Mouse (Mus musculus): ENCODE measurements around the gene Plcb4.

Gene Plcb4

DNA sequence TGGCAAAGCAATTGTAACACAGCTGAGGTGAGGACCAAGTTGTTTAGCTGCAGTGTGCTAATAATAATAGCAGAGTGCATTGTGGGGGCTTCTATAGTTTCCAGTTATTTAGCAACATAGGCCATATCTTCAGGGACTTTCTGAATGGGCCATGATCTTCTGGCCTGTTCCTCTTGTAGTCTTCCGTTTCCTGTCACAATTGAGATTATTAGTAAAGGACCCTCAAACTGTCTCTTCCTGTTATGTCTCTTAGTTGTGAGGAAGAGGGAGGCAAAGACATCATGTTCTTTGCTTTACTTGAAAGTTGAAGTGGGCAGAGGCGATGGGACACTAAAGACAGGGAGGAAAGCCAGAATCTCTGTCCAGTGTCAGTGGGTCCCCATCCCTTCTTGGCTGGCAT lies 195.2 kb downstream of the Plcb4 start:
- DNase-seq (ENCODE audit: low spot score in 2 of 2) = no peak

DNA sequence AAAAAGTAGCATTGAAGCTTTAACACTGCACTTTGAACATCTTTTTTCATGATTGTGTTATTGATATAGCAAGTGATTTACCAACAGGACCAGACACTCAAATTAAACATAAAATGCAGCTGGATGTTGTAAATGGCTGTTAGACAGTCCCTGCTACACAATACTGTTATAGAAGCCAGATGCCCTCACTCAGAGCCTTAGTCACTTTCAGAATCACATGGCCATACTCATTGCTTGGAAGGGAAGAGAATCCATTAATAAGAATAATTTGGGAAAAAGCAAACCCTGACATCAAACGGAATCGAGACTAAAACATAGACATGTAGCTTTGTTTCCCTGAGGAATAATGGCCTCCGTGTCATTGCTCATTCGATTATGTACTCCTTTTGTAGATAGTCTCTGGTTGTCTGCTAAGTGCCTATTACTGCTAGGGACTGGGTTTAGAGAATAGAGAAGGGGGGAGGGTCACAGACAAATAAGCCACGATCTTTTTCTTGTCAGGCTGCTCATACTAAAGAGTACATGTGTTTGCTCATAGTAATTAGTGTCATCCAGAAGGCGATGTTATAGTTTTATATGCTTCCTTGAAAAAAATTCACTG lies 197.2 kb downstream of the Plcb4 start:
- DNase-seq (ENCODE audit: low spot score in 2 of 2) = no peak

DNA sequence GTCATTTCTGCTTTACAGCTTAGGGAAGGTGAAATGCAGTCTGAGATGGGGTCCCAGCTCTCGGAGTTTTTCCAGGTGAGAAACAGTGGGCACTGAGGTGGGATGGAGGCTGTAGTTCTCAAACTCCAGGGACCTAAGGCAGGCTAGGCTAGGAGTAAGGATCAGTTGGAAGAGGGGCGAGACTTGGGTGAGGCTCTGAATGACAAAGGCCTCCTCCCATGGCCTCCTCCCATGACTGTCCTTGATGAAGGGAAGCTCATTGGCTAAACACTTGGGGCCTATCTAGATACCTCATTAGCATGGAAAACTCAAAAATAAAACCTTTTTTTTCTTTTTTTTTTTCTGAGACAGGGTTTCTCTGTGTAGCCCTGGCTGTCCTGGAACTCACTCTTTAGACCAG lies 198.0 kb downstream of the Plcb4 start:
- no peak for DNase-seq (ENCODE audit: low spot score in 2 of 2)

DNA sequence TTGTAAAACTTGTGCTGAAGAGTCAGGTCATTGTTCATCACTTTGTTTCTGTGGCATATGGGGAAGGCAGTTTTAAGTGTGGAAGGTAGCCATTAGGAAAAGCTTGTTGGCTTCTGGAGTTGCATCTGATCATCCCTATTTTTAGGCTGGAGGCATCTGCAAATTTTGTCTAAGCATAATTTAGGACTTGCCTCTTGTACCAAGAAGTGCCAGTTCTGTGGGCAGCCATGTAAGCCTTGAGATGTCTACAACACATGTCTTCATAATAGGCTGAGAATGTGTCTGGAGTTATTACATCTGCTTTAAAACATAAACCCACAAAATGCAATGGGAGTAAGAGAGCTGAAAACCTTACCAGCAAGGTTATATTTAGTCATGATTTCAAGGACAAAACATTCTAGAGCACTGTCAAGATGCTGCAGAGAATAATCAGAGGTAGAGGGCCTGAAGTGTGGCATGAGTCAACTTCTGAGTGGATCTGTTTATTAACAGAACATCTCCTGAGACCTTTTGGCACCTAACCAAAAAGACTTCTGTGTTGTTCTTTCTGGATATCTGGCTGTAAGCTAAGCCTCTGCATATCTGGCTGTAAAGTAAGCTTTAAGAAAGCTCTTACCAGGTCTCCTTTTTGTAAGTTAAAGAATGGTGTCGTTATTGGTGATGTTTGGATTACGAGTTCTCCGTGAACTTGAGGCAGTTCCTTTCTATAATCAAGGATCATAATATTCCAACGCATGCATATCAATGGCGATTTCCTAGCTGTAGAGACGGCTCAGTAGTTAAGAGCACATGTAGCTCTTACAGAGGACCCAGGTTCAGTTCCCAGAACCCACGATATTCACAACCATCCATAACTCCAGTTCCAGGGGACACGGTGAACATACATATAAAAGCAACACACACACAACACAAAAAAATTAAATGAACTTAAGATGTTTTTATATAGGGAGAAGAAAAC lies 203.0 kb downstream of the Plcb4 start:
- peak in 1 of 2 experiments; percentile 48 for DNase-seq (ENCODE audit: low spot score in 2 of 2)

DNA sequence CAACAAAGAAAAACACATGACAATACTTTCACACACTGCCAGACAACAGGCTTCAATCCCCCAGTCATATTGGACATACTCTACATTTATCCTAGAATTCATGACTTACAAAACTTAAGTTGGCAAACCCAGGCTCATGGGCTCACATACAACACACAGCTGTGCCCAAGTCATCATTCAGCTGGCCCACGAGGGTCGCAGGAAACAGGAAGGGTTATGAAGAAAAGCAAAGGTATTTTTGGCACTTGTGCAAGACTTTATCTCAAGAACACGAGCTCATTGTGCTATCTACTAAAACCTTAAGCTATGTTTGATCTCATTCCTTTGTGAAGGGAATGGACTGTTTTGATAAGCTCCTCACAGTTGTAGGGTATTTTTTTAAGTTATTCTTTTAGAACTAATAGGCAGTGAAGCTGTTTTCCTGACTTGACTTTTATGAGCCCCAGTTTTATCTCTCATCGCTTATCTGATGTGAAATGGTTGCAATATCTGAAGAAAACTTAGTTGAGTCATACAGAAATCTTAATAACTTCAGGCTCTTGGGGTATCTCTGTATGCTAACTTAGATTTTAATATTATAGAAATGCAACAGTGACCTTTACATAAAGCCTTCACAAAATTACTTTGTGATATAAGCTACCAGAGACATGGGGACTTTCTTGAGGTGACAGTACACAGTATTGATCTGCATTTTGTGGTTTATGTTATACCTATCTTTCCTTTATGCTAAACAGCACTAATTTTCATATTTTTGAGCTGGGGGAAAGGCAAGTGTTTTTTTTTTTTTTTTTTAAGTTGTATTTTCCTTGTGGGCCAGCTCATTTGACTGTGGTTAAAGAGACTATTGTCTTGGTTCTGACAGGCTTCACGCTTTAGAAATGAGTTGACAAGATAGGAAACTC lies 203.9 kb downstream of the Plcb4 start:
- DNase-seq (ENCODE audit: low spot score in 2 of 2) = no peak

DNA sequence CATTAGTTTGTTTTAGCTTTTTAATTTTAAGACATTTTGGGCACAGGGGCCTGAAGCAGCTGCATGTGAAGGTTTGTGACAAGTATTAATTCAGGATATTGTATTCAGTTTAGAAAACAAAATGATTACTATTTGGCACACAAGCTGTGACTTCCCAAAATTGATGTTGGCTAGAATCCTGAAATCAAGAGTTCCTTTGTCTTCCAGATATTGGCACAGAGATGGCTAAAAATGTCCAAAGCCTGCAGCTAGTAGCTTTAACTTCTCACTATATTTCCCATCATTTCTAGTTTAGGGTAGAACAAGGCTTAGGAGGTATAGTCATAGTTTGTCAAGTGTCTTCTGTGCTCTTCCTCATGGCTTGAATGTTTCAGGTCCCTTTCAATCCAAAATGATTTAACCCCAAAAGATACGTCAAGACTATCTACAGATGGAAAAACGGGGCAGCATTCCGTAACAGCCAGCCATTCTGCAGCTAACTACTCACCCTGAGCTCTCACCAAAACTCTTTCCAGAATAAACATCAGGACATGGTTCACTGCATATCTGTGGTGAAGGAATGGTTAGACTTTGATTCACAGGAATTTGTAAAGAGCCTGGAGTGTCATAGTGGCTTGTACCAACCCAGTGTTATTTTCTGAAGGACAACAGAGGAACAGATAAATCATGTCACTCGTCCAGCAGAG lies 204.7 kb downstream of the Plcb4 start:
- DNase-seq (ENCODE audit: low spot score in 2 of 2) = no peak

DNA sequence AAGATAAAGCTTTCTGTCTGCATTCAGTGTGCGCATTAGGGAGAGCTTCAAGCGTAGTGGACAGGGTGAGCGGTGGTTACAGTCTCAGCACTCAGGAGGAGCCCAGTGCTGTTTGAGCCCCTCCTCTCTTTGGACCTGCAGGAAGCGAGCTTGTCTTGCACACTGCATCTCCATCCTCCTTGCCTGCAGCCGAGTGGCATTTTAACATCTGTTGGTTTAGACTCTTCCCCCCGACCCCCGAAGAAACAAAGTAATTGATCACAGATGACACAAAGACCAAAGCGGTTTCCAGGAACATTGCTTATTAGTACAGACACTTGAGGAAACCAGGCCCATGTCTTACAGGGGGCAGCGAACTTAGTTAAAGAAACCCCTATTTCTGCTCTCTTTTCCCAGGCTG lies 207.6 kb downstream of the Plcb4 start:
- DNase-seq (ENCODE audit: low spot score in 2 of 2) = no peak

DNA sequence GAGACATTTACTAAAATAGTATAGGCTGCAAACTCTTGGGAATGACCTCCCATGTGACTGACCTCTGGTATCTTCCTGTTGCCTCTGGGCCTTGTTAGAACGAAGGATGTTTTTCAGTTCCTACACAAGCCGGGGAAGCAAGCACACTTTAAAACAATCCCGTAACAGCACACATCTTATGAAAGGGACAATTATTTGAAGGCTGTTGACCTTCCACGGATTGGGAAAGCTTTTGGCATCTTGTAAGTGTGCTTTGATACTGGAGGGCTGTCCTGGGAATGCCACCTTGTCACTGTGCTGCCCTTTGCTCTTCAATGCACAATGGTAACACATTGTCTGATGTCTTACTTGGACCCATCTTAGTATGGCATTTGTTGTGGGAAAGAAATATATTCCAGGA lies 208.0 kb downstream of the Plcb4 start:
- DNase-seq (ENCODE audit: low spot score in 2 of 2) = no peak

DNA sequence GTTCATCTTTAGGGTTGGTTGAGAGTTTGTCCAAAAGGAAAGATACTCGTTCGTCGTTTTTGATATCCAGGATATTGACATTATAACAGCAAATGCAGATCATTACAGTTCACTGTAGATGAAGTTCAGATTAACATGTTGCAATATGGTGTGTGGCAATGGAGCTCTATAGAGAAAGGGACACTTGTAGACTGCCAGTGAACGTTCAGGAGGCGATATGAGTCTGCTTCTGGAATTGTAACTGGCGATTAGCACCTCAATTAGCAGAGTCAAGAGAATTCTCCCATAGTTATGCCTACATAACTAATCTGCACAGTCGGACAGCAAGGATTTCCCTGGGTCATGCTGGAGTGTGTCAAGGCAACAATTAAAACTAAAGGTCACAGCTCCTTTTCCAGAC lies 210.8 kb downstream of the Plcb4 start:
- no peak for DNase-seq (ENCODE audit: low spot score in 2 of 2)

DNA sequence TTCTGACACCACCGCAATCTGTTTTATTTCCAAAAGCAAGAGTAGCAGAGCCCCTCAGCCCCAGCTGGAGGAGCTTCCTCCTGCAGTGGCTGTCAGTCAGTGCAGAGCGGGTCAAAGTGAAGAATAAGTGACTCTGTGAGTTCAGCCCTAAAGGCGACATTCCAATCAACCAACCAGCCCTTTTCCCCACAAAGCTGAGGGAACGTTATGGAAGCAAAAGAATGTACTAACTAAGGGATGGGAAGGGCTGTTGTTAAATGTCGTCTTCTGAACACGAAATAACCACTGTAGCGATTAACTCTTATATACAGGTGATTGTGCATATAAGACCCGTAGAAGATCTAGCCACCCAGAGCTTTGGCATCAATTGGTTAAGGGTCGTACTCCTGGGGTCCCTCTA lies 214.3 kb downstream of the Plcb4 start:
- DNase-seq (ENCODE audit: low spot score in 2 of 2) = no peak

DNA sequence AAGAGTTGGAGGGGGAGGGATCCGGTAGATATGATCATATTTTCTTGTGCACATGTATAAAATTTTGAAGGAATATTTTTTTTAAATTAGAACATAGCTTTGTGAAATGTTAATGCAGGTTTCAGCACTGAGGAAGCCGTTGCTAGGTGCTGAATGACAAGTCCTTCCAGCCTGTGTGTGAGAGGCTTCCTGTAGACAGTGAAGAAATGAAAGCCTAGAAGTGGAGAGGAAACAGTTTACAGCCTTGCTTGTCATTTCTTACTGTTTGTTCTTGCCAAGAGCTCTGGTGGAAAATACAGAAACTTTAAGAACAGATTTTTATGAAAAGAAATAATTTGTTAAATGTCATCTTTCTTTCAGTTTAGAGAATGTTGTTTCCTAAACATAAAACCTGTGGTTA lies 214.9 kb downstream of the Plcb4 start:
- no peak for DNase-seq (ENCODE audit: low spot score in 2 of 2)

DNA sequence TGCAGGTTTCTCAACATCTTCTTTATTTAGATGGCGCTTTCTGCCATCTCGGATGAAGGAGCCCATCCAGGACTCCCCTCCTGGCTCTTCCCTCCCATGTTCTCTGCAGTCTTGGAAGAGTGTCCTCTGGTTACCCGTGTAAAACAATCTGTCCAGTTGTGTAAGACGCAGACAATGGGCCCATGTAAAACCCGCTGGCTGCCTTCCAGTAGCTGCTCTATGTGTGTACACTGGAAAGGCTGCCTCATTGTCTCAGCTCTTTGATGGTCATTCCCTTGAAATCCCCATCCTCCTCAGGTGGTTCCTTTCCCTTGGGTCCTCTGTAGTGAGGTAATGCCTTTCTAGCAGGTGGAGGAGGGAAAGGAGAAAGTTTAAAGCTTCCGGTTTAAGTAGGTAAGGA lies 216.7 kb downstream of the Plcb4 start:
- DNase-seq (ENCODE audit: low spot score in 2 of 2) = peak; percentile 26 to 32

DNA sequence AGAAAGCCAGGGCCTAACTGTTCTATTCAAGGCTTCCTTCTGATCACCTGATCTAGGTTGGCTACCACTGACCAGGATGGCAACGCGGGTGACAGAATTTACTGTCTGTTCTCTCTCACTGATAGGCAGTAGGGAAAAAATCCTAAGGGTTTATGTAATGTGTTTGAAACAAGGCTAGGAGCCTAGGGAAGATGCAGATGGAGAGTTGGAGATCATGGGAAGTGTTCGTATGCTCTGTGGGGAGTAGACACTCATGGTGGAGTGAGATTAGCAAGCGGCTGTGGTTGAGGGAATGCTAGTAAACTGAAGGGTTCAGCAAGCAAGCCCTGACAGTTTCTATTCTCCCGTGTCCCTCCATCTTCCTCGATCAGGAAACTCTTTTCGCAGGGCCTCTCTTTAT lies 220.5 kb downstream of the Plcb4 start:
- DNase-seq (ENCODE audit: low spot score in 2 of 2) = no peak

DNA sequence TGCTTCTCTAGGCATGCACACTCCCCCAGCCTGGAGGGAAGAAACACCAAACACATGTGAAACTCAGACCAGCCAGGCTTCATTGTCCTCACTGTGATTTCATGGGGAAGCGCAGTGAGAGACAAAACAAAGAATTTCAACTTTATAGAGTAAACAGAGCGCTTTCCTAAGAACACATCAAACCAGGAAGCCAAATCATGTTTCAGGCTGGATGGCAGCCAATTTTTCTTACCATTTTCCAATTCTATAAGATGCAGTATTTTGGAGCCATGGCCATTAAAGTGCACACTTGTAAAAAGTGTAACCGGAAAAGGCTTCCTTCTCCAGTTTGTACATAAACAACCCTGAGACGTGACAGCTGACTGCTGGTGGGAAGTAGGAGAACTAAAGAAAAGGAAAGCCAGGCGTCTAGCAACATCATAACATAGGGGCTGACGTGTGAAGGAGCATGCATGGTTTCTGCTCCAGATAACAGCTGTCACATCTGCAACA lies 221.5 kb downstream of the Plcb4 start:
- no peak for DNase-seq (ENCODE audit: low spot score in 2 of 2)

DNA sequence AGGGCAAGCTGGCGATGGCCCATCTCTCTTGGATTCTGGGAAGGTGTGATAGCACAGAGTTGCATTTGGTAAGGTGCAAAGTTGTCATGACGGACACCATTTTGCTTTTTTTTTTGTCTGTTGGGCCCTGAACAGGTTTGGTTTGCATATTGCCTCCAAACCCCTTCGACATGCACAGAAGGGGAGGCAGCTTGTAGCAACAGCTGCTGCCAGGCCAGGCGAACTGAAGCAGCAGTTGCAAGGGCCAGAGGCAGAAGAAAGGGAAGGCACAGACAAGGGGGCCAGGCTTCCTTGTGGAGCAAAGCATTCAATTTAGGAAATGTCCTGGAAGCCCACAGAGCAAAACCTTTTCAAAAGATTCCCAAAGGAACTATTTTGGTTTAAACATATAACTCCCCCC lies 224.5 kb downstream of the Plcb4 start:
- no peak for DNase-seq (ENCODE audit: low spot score in 2 of 2)

DNA sequence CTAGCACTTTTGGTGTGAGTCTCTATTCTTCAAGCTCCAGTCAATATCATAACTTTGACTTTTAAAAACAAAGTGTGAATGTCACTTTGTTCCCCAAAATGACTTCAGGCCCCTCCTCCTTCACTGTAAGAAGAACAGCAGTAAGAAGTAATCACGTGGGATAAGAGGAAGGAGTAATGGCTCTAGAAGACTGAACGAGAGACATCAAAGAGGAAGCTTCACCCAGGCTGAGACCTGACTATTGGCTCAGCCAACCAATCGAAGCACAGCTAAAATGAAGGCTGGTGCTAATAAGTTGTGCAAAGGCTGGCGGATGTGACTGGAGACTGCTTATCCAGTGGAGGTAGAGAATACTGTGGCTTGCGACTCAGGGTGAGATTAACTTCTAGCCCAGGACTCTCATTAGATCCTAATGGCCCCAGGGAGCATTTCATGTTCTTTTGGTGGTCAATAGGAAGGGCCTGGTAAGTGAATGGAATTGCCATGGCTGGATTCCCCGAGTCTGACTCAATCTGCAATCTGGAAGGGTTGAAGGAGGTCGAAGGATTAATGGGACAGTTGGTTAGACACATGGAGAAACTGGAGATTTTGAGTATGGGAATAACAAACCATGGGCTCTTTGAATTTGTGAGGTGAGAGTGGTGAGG lies 225.8 kb downstream of the Plcb4 start:
- DNase-seq (ENCODE audit: low spot score in 2 of 2) = no peak

DNA sequence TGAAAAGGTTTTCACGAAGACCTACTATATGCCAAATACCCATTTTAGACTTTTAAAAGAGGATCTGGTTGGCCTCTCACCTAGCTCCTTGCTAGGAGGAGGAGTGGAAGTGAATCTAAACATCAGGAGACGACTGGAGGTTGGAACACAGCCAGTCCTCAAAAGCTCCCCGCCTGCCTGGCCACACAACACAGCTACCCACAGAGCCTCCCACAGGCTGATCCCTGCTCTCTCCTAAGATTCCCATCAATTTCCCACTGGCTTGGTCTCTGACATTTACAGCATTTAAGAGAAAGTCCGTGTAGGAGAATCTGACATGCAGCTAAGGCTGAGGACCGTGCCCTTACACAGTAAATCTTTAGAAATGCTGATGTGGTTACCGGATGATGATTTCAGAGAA lies 226.8 kb downstream of the Plcb4 start:
- no peak for DNase-seq (ENCODE audit: low spot score in 2 of 2)

DNA sequence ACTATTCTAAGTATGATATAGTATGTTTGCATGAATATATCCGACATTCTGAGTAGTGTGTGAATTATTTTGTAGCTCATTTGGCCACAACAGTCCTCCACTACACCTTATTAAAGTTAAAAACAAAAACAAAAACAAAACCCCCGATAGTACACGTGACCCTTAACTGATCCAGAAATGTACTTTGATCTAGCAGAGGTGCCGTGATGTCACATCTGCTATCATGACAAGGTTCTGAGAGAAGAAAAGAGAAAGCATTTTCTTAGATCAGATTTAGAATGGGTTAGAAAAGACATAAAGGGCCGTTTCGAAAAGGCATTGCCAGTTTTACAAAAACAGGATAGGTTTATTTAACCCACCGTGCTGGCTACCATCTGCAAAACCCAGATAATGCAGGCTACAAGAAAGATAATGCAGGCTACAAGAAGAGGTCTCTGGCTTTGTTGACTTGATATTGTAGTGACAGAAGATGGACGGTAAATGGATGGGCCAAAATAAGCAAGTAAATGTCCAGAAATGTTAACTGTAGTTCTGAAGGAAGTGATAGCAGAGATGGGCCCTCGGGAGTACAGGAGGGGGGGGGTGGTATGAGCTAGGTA lies 227.4 kb downstream of the Plcb4 start:
- no peak for DNase-seq (ENCODE audit: low spot score in 2 of 2)

DNA sequence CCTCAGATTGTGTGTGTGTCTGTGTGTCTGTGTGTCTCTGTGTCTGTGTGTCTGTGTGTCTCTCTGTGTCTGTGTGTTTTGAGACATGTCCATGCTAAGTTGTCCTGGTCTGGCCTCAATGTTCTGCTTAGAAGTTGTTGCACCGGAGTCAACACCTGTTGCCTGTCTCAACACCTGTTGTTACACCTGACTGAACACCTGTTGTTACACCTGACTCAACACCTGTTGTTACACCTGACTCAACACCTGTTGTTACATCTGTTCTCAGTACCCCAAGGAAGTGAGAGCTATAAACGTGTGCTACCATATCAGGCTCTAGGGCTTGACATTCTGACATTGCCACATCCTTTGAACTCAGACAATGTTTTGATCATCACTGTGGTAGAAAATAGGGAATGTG lies 229.0 kb downstream of the Plcb4 start:
- no peak for DNase-seq (ENCODE audit: low spot score in 2 of 2)

DNA sequence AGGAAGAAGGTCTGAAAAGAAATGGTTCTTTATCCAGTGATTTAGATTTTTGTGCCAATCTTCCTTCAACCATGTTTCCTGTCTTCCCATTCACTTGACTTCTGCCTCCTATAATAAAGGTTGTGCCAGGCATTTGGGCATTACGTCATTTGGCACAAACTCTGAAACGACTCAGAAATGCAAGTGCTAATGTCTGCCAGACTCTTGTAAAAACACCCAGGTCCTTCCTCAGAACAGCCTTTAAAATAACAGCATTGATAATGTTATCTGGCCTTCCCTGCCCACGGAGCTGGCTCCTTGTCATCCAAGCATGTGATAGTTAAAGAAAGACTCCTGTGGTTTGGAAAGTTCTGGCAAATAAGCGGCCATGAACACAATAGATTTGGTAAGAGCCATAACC lies 229.4 kb downstream of the Plcb4 start:
- no peak for DNase-seq (ENCODE audit: low spot score in 2 of 2)

DNA sequence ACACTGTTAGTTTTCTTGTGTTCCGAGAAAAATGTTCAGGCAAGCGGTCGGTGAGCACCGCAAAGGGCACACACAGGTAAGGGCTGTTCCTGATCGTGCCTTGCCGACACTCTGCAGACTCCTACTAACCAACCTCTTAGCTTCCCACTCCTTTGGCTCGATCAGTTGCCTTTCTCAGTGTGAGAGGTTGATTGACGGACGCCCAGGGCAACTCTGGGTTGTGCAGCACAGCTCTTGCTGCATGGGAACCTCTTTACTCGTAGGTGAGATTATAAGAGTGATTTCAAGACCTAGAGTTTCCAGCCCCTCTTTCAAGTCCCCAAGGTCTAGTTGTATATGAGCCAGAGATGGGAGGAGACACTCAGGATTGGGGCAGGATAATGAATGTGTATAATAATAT lies 230.0 kb downstream of the Plcb4 start:
- DNase-seq (ENCODE audit: low spot score in 2 of 2) = no peak
